Mouse (Mus musculus): ENCODE measurements around the gene Tmed2.

DNA sequence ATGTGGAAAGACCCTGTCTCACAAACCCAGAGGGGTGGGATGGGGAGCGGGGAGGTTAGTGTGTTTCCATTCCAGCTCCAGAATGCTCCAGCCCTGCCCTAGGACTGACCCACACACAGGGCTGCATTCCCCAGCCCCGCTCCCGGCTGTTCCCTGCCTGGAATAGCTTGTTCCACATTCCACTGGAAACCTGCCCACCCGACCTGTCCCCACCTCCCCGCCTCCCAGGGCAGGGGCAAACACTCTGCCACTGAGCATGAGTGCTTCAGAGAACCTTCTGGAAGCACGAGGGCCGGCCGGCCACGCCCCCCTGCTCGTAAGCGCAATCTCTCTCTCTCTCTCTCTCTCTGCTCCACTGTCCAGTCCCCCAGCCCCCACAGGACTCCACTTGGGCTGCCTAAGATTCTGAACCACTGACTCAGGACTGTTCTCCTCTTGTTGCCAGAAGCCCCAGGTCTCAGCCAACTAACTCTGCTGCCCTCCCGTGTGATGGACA is 30.7 kb upstream of the Tmed2 start:
- TF ChIP-seq POLR2A (IDR thresholded peaks at IDR 0.05; ENCODE audit: insufficient read length, low read depth) (no peak), E2F4 (IDR thresholded peaks at IDR 0.05; ENCODE audit: insufficient read depth) (no peak)

Data from myocyte (in vitro differentiated cells).